Mouse (Mus musculus) liver, postnatal 0 days (tissue): ENCODE data around the gene Usf2.

Experiments used
- CTCF ChIP-seq: sonication (generic); IDR thresholded peaks from 2 replicates; pipeline ENCODE4 v1.5.1; 2016; ENCODE audit warnings: antibody characterized with exemption, low read depth
- EP300 ChIP-seq: IDR thresholded peaks from 2 replicates; pipeline ENCODE4 v1.6.1; 2016; ENCODE audit warnings: antibody characterized with exemption, low read depth, mild to moderate bottlenecking

DNA sequence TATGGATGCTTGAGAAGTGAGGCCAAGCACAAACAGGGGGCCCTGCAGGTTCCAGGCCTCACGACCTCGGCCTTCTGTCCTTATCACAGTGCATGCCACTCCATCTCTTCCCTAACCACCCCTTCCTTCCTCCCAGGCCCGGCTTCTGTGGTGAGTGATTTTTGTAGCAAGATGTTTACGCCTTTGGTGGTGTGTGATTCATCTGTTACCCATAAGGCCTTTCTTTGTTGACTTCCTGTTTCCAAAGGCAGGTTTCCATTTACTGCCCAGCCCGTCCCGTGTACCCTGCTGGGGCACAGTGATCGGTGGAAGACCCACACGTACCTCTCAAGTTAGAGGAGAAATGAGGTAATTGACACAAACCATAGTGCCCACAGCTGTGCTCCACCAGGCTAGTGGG, 46.0 kb upstream of the Usf2 start:
- TF ChIP-seq CTCF (no peak), EP300 (peak; percentile 71; the same call in 1 of the 2 replicates)
